Mouse (Mus musculus): ENCODE results near the gene Wdr77. TPM values are rescaled to one million over a fixed set of nuclear protein-coding genes. Genes with fewer than 3 reads are reported as not detected.

Gene Wdr77
- 31.5 and 34.4 TPM in 2 replicates for total RNA-seq (2023)

DNA sequence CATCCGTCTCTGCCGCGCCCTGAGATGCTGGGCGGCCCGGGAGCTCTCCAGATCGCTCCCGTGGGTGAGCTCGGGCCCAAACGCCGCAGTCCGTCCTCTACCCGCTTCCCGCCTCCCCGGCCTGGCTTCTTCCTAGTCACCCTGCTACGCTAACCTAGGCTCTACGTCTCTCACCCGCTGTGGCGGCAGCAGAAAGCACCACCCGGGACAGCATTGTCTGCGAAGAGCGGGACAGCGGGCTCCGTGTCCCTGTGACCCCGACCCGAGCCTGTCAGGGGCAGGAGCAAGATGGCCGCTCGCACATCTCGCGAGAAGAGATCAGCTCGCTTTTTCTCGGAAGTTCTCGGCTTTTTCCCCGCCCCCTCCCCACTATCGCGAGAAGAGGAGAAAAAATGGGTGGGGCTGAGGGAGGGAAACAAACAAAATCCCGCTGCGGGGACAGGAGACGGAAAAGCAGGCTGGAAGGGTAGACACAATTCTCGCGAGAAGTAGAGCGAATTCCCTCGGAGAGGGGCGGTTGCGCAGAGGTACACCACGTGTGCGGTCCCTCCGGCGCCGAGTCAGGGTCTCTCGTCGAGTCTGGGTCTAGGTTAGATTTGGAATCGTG is at the start of gene Wdr77:
TSS of gene Wdr77 (plus strand) at position 396 of the 607 bp plus-strand sequence.

DNA sequence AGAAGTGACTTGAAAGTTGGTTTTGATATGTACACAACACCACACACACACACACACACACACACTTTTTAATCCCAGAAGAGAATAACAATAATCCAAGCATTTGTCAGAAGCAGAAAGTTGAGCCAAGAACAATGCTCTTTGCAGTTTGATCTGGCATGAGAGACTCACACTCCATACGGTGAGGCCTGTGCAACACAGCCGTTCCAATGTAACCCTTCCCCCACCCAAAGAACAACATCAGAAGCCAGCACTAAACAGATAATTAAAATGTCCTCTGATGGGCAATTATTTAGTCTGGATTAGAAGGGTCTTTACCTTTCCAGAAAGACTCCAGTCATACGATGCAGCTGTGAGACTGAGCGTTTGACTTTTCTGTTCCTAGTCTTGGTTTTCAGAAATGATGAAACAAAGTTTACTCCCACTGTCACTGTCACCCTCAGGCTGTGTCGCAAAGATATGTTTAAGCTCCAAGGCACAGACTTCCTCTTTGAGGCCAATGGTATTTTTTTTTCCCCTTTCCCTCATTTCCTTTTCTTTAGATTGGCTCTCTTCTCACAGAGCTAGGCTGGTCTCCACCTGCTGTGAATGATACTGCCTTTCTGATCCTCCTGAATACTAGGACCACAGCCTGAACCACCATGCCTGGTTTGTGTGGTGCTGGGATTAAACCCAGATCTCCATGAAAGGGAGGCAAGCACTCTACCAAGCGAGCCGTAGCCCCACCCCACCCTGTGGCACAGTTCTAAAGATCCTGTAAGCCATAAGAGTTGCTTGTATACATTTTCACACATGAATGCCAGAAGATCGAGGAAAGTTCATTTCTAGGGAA is 26.7 kb upstream of the Wdr77 start, which contains the start of gene I830077J02Rik:
TSS of gene I830077J02Rik (minus strand) at position 425 of the 832 bp plus-strand sequence.

DNA sequence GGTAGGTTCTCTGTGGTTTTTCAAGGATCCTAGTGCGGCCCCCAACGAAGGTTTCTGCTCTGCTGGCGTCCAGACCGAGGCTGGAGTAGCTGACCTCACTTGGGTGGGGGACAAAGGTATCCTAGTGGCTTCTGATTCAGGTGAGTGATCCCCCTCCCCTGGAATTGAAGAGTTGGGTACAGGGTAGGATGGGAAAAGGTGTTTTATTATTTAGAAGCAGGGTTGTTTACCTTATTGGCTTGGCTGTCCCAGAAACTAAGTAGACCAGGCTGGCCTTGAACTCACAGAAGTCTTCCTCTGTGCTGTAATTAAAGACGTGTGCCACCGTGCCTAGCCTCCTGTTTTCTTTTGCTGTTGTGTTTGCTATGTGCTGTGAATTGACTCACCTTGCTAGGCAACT is 830 bp downstream of the Wdr77 start, which contains the start of gene Atp5f1:
TSS of gene Atp5f1 (minus strand) at position 101 of the 400 bp plus-strand sequence.

DNA sequence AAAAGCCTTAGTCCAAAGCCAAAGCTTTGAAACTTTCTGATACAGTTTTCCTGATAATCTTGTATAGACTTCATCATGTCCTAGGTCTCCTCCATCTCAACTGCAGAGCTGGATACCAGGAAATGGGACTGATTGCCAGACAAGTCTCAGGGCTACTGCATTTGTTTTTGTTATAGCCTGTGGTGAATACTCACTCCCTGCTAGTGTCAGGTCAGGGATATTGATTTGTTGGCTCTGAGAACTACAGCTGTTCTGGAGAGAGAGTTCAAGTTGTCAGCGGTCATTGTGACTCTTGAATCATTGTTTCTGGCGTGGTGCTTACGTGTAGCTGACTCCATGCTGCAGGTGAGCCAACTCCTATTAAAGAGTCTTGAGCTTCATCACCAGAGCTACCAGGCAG is 14.2 kb downstream of the Wdr77 start, which contains the start of gene Ovgp1:
TSS of gene Ovgp1 (plus strand) at position 301 of the 400 bp plus-strand sequence.

DNA sequence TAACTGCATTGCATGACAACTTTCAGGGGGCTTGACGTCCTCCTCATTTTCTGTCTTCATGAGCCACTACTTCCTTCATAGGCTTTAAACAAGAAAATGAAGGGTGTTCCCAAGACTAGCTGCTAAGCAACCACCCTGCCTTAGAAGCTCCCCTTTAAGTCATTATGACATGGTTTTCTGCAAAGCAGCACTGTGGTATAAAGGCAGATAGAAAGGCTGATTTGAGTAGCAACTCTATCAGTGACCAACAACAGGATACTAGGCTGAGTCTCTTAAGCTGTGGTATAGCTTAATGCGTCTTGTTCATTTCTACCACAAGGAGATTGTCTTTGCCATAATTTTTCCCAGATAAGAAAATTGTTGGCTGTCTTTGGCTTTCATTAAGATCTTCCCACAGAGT is 55.4 kb downstream of the Wdr77 start, which contains the start of gene Pifo:
TSS of gene Pifo (minus strand) at position 101 of the 400 bp plus-strand sequence.

Other genes starting within 250 kb of the Wdr77 start
- gene Rap1a, start 158.0 kb upstream of the Wdr77 start, total RNA-seq (2023) = 114 and 140 TPM in 2 replicates
- gene Adora3, start 88.5 kb upstream of the Wdr77 start, total RNA-seq (2023) = 1.7 and 2.8 TPM in 2 replicates
- gene Tmigd3, start 88.5 kb upstream of the Wdr77 start, total RNA-seq (2023) = 0.57 and 0.82 TPM in 2 replicates
- 66.2 and 82.4 TPM in 2 replicates for gene I830077J02Rik, start 26.7 kb upstream of the Wdr77 start, total RNA-seq (2023)
- 129 and 139 TPM in 2 replicates for gene Atp5f1, start 730 bp downstream of the Wdr77 start, total RNA-seq (2023)
- 4.4 and 5.9 TPM in 2 replicates for gene Ovgp1, start 14.3 kb downstream of the Wdr77 start, total RNA-seq (2023)
- not detected in 2 replicates for gene Pifo, start 55.3 kb downstream of the Wdr77 start, total RNA-seq (2023)
- 16.0 and 21.9 TPM in 2 replicates for gene Chil5, start 73.4 kb downstream of the Wdr77 start, total RNA-seq (2023)
- not detected in 2 replicates for gene Chia1, start 153.9 kb downstream of the Wdr77 start, total RNA-seq (2023)
- gene Chil3, start 208.2 kb downstream of the Wdr77 start, total RNA-seq (2023) = 3,123 and 3,530 TPM in 2 replicates

Data from neutrophil, adult 65 days (primary cell).